Mouse (Mus musculus): ENCODE measurements around the gene Dhx9. TPM values are rescaled to one million over a fixed set of nuclear protein-coding genes. Genes with fewer than 3 reads are reported as not detected.
A peak's percentile ranks its signal among the peaks of the same experiment; 100 is the strongest.
"Not testable (repeated sequence)": the region's sequence is repeated elsewhere in the genome, so short reads cannot be mapped to it uniquely, and the experiment has no call there.

Gene Dhx9
- total and polyA plus RNA-seq, 3 experiments = 82.0 to 262 (median 170) TPM

DNA sequence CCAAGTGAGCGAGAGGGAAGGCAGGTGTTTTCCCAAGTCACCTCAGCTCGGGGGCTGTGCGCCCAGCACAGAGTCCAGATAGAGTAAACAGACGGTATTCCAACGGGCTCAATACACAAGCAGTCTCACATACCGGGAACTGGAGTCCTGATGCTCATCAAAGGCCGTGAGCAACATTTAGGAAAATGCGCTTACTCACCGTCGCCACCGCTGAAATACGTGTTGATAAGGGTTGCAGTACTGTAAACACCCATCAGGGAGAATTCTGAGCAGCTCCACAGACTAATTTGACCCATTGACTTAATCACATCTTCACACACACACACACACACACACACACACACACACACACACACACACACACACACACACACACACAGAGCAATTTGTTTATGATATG, 63.2 kb downstream of the Dhx9 start:
- H3K4me1 ChIP-seq (ENCODE audit: control insufficient read depth in 1 of 2, insufficient read depth in 2 of 2, low read length in 2 of 2) = peaks cover 0 to 11% of the 10 kb centered on the region in 2 experiments; a peak in 3 of 4 replicates
- peak overlapping the region; percentile 23 for H3K9ac ChIP-seq (ENCODE audit: control insufficient read depth, low read depth, low read length, poor library complexity, severe bottlenecking)
- H3K4me3 ChIP-seq (ENCODE audit: control insufficient read depth in 1 of 2, insufficient read depth in 1 of 2, low read depth in 2 of 2, low read length in 2 of 2) = peak overlapping the region; percentile 50 to 62
- peak; percentile 80 for DNase-seq (ENCODE audit: low read depth, low spot score)
- TF ChIP-seq GATA1 (IDR thresholded peaks at IDR 0.05; ENCODE audit: low read depth, low read length) (peak; percentile 50), TBP (IDR thresholded peaks at IDR 0.05; ENCODE audit: low read depth, low read length) (no peak), CTCF (IDR thresholded peaks at IDR 0.05 in 2 of 3, conservative IDR thresholded peaks at IDR 0.05 in 1 of 3; ENCODE audit: control insufficient read depth in 1 of 3, insufficient read depth in 1 of 3, low read depth in 2 of 3, low read length in 3 of 3, poor library complexity in 1 of 3, severe bottlenecking in 1 of 3) (no peak), EP300 (IDR thresholded peaks at IDR 0.05; ENCODE audit: low read depth in 1 of 2, low read length in 2 of 2) (peak in 1 of 2 experiments; percentile 29; a peak in 1 of 4 replicates), JUND (IDR thresholded peaks at IDR 0.05; ENCODE audit: low read depth, low read length) (no peak)
- H3K36me3 ChIP-seq (ENCODE audit: control insufficient read depth in 1 of 2, insufficient read depth in 2 of 2, low read length in 2 of 2) = peaks cover 0 to 6% of the 10 kb centered on the region in 2 experiments; a peak in 2 of 4 replicates
- no peaks in the 10 kb centered on the region for H3K9me3 ChIP-seq (replicated peaks; ENCODE audit: insufficient read depth, low read length)
- H3K27ac ChIP-seq (ENCODE audit: control insufficient read depth, low read depth, low read length) = peak overlapping the region; percentile 13; the same call in 1 of the 2 replicates
- no peaks in the 10 kb centered on the region; a peak in 1 of 4 replicates for H3K27me3 ChIP-seq (ENCODE audit: control insufficient read depth in 1 of 2, insufficient read depth in 2 of 2, low read length in 2 of 2)
- peaks cover 4% of the 10 kb centered on the region; the same call in 1 of the 2 replicates for H3K79me2 ChIP-seq (ENCODE audit: control insufficient read depth, insufficient read depth, low read length, poor library complexity)

DNA sequence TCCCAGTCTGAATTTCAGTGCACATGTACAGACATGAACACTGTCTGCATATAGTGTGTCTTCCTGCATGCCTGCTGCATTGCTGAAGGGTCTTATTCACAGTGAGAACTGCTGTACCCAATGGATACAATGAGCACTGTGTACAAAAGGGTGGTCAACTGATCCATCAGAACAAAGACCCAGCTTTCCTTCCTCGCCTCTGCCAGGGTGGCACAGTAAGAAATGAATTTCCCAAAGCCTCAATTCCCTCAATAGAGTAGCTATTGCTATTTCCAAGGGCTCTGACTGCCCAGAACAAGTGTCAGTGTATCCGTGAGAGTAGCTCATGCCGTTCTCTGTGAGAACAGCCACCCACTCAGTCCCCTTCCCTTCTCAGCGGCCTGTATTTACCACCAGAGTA, 69.7 kb downstream of the Dhx9 start:
- not testable (repeated sequence) for H3K27me3 ChIP-seq (ENCODE audit: control insufficient read depth in 1 of 2, insufficient read depth in 2 of 2, low read length in 2 of 2); H3K27ac ChIP-seq (ENCODE audit: control insufficient read depth, low read depth, low read length); H3K79me2 ChIP-seq (ENCODE audit: control insufficient read depth, insufficient read depth, low read length, poor library complexity); DNase-seq (ENCODE audit: low read depth, low spot score); H3K9me3 ChIP-seq (replicated peaks; ENCODE audit: insufficient read depth, low read length); H3K36me3 ChIP-seq (ENCODE audit: control insufficient read depth in 1 of 2, insufficient read depth in 2 of 2, low read length in 2 of 2)
- Histone ChIP-seq H3K9ac (ENCODE audit: control insufficient read depth, low read depth, low read length, poor library complexity, severe bottlenecking) (peak overlapping the region; percentile 27; the same call in 1 of the 2 replicates), H3K4me1 (ENCODE audit: control insufficient read depth in 1 of 2, insufficient read depth in 2 of 2, low read length in 2 of 2) (peaks cover 0 to 11% of the 10 kb centered on the region in 2 experiments; a peak in 2 of 4 replicates), H3K4me3 (ENCODE audit: control insufficient read depth in 1 of 2, insufficient read depth in 1 of 2, low read depth in 2 of 2, low read length in 2 of 2) (peak overlapping the region in 1 of 2 experiments; percentile 35; a peak in 2 of 4 replicates)

- TF ChIP-seq TBP (IDR thresholded peaks at IDR 0.05; ENCODE audit: low read depth, low read length) = peak; percentile 90
- Histone ChIP-seq H3K4me1 (ENCODE audit: control insufficient read depth in 1 of 2, insufficient read depth in 2 of 2, low read length in 2 of 2) (peaks cover 0 to 11% of the 10 kb centered on the region in 2 experiments; a peak in 2 of 4 replicates), H3K27ac (ENCODE audit: control insufficient read depth, low read depth, low read length) (0 out of 2 replicates have a peak overlapping the region, but pooled peaks have one; percentile 20)
- H3K79me2 ChIP-seq (ENCODE audit: control insufficient read depth, insufficient read depth, low read length, poor library complexity); H3K9me3 ChIP-seq (replicated peaks; ENCODE audit: insufficient read depth, low read length); H3K27me3 ChIP-seq (ENCODE audit: control insufficient read depth in 1 of 2, insufficient read depth in 2 of 2, low read length in 2 of 2); H3K36me3 ChIP-seq (ENCODE audit: control insufficient read depth in 1 of 2, insufficient read depth in 2 of 2, low read length in 2 of 2); H3K9ac ChIP-seq (ENCODE audit: control insufficient read depth, low read depth, low read length, poor library complexity, severe bottlenecking); H3K4me3 ChIP-seq (ENCODE audit: control insufficient read depth in 1 of 2, insufficient read depth in 1 of 2, low read depth in 2 of 2, low read length in 2 of 2): not testable (repeated sequence)
- peak; percentile 51 for DNase-seq (ENCODE audit: low read depth, low spot score)
These were observed 71.1 kb downstream of the Dhx9 start for GRCm38 (mm10) chr1:153416271-153416832.

- not testable (repeated sequence) for H3K27ac ChIP-seq (ENCODE audit: control insufficient read depth, low read depth, low read length); H3K79me2 ChIP-seq (ENCODE audit: control insufficient read depth, insufficient read depth, low read length, poor library complexity); H3K27me3 ChIP-seq (ENCODE audit: control insufficient read depth in 1 of 2, insufficient read depth in 2 of 2, low read length in 2 of 2); H3K9me3 ChIP-seq (replicated peaks; ENCODE audit: insufficient read depth, low read length); H3K36me3 ChIP-seq (ENCODE audit: control insufficient read depth in 1 of 2, insufficient read depth in 2 of 2, low read length in 2 of 2); H3K9ac ChIP-seq (ENCODE audit: control insufficient read depth, low read depth, low read length, poor library complexity, severe bottlenecking); H3K4me3 ChIP-seq (ENCODE audit: control insufficient read depth in 1 of 2, insufficient read depth in 1 of 2, low read depth in 2 of 2, low read length in 2 of 2); DNase-seq (ENCODE audit: low read depth, low spot score)
- peaks cover 0 to 11% of the 10 kb centered on the region in 2 experiments; a peak in 2 of 4 replicates for H3K4me1 ChIP-seq (ENCODE audit: control insufficient read depth in 1 of 2, insufficient read depth in 2 of 2, low read length in 2 of 2)
These were observed 71.7 kb downstream of the Dhx9 start for GRCm38 (mm10) chr1:153415742-153416141.
